Mouse (Mus musculus) kidney, adult 2 months (tissue): ENCODE data around the gene Tmem220.

ENCODE experiments used
- CTCF ChIP-seq: fragments of 200-500 bp; conservative IDR thresholded peaks from 2 replicates; pipeline ENCODE4 v1.5.1; 2011; ENCODE audit warnings: low read depth, mild to moderate bottlenecking, control low read depth, low read length, moderate library complexity, mixed read lengths; ENCODE audit not compliant: insufficient read depth, insufficient read length
- POLR2A ChIP-seq: fragments of 200-500 bp; IDR thresholded peaks from one replicate; pipeline ENCODE4 v1.6.1; 2011; ENCODE audit warnings: low read depth, low read length, control low read depth

DNA sequence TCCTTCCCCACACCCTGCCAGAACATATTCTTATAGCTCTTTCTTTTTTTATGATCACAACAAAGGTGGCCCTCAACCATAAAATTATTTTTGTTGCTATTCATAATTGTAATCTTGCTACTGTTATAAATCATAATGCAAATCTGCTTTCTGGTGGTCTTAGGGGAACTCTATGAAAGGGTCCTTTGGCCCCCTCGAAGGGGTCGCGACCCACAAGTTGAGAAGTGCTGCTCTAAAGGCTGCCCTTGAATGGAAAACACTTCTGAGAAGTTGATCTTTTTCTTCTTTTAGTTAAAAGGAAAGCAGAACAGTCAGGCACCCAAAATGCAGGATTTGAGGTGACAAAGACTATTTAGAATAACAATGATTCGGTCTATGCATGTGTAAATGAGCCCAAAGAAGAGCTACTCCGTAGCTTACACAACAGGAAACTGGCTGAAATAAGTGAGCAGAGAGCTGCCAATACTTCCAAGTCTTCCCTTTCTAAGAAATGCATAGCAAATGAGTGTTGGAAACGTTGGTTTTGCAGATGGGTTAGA, 1.1 kb upstream of the Tmem220 start:
- TF ChIP-seq CTCF (no peak), POLR2A (no peak)
